Mouse (Mus musculus) neural tube, embryonic 11.5 days (tissue): ENCODE data around the gene Chrd. TPM values are rescaled to one million over a fixed set of nuclear protein-coding genes. Genes with fewer than 3 reads are reported as not detected.
A peak's percentile ranks its signal among the peaks of the same experiment; 100 is the strongest.

Source experiments
- ATAC-seq: fragments of 200-750 bp; cut with Nextera tagmentation; 2 replicates; pipeline ENCODE4 v1.8.0; 2017; ENCODE audit warnings: moderate number of reproducible peaks, mild to moderate bottlenecking, moderate TSS enrichment, moderate library complexity; ENCODE audit not compliant: insufficient read depth, low FRiP score, low TSS enrichment
- DNase-seq: peaks from one replicate; pipeline ENCODE4 v3.0.0-alpha.2; 2015; ENCODE audit warnings: low spot score
- H3K27ac ChIP-seq: fragments of 300-500 bp; sonication (generic); 2 replicates; pipeline ENCODE4 v1.5.1; 2014; ENCODE audit warnings: low read depth, mild to moderate bottlenecking, low read length
- H3K27me3 ChIP-seq: fragments of 300-500 bp; sonication (generic); 2 replicates; pipeline ENCODE4 v1.6.1; 2014; ENCODE audit warnings: mild to moderate bottlenecking, low read length, mixed read lengths; ENCODE audit not compliant: control insufficient read depth, insufficient read depth
- H3K36me3 ChIP-seq: fragments of 300-500 bp; sonication (generic); 2 replicates; pipeline ENCODE4 v1.6.1; 2014; ENCODE audit warnings: mild to moderate bottlenecking, low read length, moderate library complexity, mixed read lengths; ENCODE audit not compliant: control insufficient read depth, insufficient read depth
- H3K4me1 ChIP-seq: fragments of 300-500 bp; sonication (generic); 2 replicates; pipeline ENCODE4 v1.6.1; 2014; ENCODE audit warnings: low read length, mixed read lengths; ENCODE audit not compliant: control insufficient read depth, insufficient read depth
- H3K4me2 ChIP-seq: fragments of 300-500 bp; sonication (generic); 2 replicates; pipeline ENCODE4 v1.6.1; 2014; ENCODE audit warnings: low read depth, mild to moderate bottlenecking, moderate library complexity
- H3K4me3 ChIP-seq: fragments of 300-500 bp; sonication (generic); 2 replicates; pipeline ENCODE4 v1.5.1; 2014; ENCODE audit warnings: low read depth, low read length
- H3K9ac ChIP-seq: fragments of 300-500 bp; sonication (generic); 2 replicates; pipeline ENCODE4 v1.6.1; 2014; ENCODE audit warnings: mild to moderate bottlenecking, low read length
- H3K9me3 ChIP-seq: fragments of 300-500 bp; sonication (generic); 2 replicates; pipeline ENCODE4 v1.6.1; 2016; ENCODE audit warnings: low read length; ENCODE audit not compliant: control insufficient read depth
- WGBS: fragments of 180-500 bp; shearing (Covaris S2); extraction: QIAGEN DNeasy Blood & Tissue Kit; methylation state at CpG from one replicate; pipeline ENCODE4 v1.1.7; 2014; 5-methylcytosine and 5-hydroxymethylcytosine counted together
- polyA plus RNA-seq: library from polyadenylated mRNA; unstranded; fragments of >200 nt; fragmentation: Nextera tagmentation; extraction: Ambion mirVana; gene quantifications from 2 replicates; pipeline ENCODE4 v1.2.1, GENCODE M21; 2014

The Chrd gene
- polyA plus RNA-seq, 1 experiment from 2014 or later, result 3.7 TPM

GRCm38 (mm10) chr16:20735651-20736050, 2.7 kb downstream of the Chrd start:
- H3K36me3 ChIP-seq, result no peaks in the 10 kb centered on the region; the same call in 1 of the 2 replicates
- DNase-seq, result no peak
- no peak for ATAC-seq
- no peak overlapping the region for H3K9ac ChIP-seq
- 92% methylated on average over 5 of the region's 5 CpGs for WGBS
- no peak overlapping the region for H3K4me3 ChIP-seq
- H3K4me1 ChIP-seq, result peaks cover 9% of the 10 kb centered on the region; the same call in 1 of the 2 replicates
- no peak overlapping the region for H3K27ac ChIP-seq
- no peaks in the 10 kb centered on the region for H3K9me3 ChIP-seq
- peaks cover 21% of the 10 kb centered on the region for H3K27me3 ChIP-seq
- H3K4me2 ChIP-seq, result no peak overlapping the region

- H3K27me3 ChIP-seq, result peaks cover 21% of the 10 kb centered on the region
- H3K9ac ChIP-seq, result no peak overlapping the region
- 84% methylated on average over 7 of the region's 7 CpGs for WGBS
- H3K4me2 ChIP-seq, result no peak overlapping the region
- H3K4me3 ChIP-seq, result no peak overlapping the region
- H3K9me3 ChIP-seq, result no peaks in the 10 kb centered on the region
- H3K27ac ChIP-seq, result no peak overlapping the region
- DNase-seq, result no peak
- peaks cover 9% of the 10 kb centered on the region; the same call in 1 of the 2 replicates for H3K4me1 ChIP-seq
- ATAC-seq, result no peak
- no peaks in the 10 kb centered on the region; the same call in 1 of the 2 replicates for H3K36me3 ChIP-seq
These were observed 3.2 kb downstream of the Chrd start for GRCm38 (mm10) chr16:20736168-20736567.

GRCm38 (mm10) chr16:20736823-20737222, 3.9 kb downstream of the Chrd start:
- ATAC-seq, result no peak
- no peak overlapping the region for H3K9ac ChIP-seq

GRCm38 (mm10) chr16:20739845-20740244, 6.9 kb downstream of the Chrd start:
- Histone ChIP-seq H3K36me3 (no peaks in the 10 kb centered on the region), H3K9ac (no peak overlapping the region), H3K4me2 (no peak overlapping the region), H3K4me3 (no peak overlapping the region), H3K9me3 (no peaks in the 10 kb centered on the region), H3K4me1 (no peaks in the 10 kb centered on the region), H3K27me3 (peaks cover 6% of the 10 kb centered on the region), H3K27ac (no peak overlapping the region)
- WGBS, result 86% methylated on average over 9 of the region's 9 CpGs
- no peak for ATAC-seq
- DNase-seq, result no peak

More at GRCm38 (mm10) chr16:20736823-20737222, 3.9 kb downstream of the Chrd start:
- no peak overlapping the region for H3K4me2 ChIP-seq
- H3K9me3 ChIP-seq, result no peaks in the 10 kb centered on the region
- WGBS, result 91% methylated on average over 5 of the region's 5 CpGs
- H3K27me3 ChIP-seq, result peaks cover 21% of the 10 kb centered on the region
- DNase-seq, result no peak
- H3K27ac ChIP-seq, result no peak overlapping the region
- peaks cover 9% of the 10 kb centered on the region; the same call in 1 of the 2 replicates for H3K4me1 ChIP-seq
- no peak overlapping the region for H3K4me3 ChIP-seq
- H3K36me3 ChIP-seq, result no peaks in the 10 kb centered on the region

- ATAC-seq, result no peak
- H3K4me2 ChIP-seq, result no peak overlapping the region
- no peak for DNase-seq
- WGBS, result 83% methylated on average over 6 of the region's 6 CpGs
- H3K9ac ChIP-seq, result no peak overlapping the region
- H3K27ac ChIP-seq, result no peak overlapping the region
- no peak overlapping the region for H3K4me3 ChIP-seq
- H3K36me3 ChIP-seq, result no peaks in the 10 kb centered on the region
- no peaks in the 10 kb centered on the region for H3K27me3 ChIP-seq
- H3K9me3 ChIP-seq, result no peaks in the 10 kb centered on the region
- no peaks in the 10 kb centered on the region for H3K4me1 ChIP-seq
These were observed 13.7 kb downstream of the Chrd start for GRCm38 (mm10) chr16:20746641-20747040.

GRCm38 (mm10) chr16:20750518-20750917, 17.6 kb downstream of the Chrd start:
- 43% methylated on average over 8 of the region's 8 CpGs for WGBS
- H3K27me3 ChIP-seq, result no peaks in the 10 kb centered on the region
- DNase-seq, result no peak
- H3K4me3 ChIP-seq, result no peak overlapping the region
- no peak overlapping the region for H3K9ac ChIP-seq
- ATAC-seq, result no peak
- no peak overlapping the region for H3K4me2 ChIP-seq
- no peak overlapping the region for H3K27ac ChIP-seq
- H3K9me3 ChIP-seq, result no peaks in the 10 kb centered on the region
- no peaks in the 10 kb centered on the region for H3K36me3 ChIP-seq
- no peaks in the 10 kb centered on the region for H3K4me1 ChIP-seq

- no peaks in the 10 kb centered on the region for H3K4me1 ChIP-seq
- no peaks in the 10 kb centered on the region for H3K9me3 ChIP-seq
- no peak overlapping the region for H3K9ac ChIP-seq
- H3K36me3 ChIP-seq, result no peaks in the 10 kb centered on the region
- no peak for DNase-seq
- H3K27me3 ChIP-seq, result no peaks in the 10 kb centered on the region
- ATAC-seq, result no peak
- H3K27ac ChIP-seq, result no peak overlapping the region
- WGBS, result 96% methylated on average over 5 of the region's 5 CpGs
- H3K4me2 ChIP-seq, result no peak overlapping the region
- no peak overlapping the region for H3K4me3 ChIP-seq
These were observed 23.1 kb downstream of the Chrd start for GRCm38 (mm10) chr16:20756052-20756451.

GRCm38 (mm10) chr16:20757385-20757784, 24.5 kb downstream of the Chrd start:
- no peak overlapping the region for H3K9ac ChIP-seq
- H3K4me1 ChIP-seq, result no peaks in the 10 kb centered on the region
- no peak overlapping the region for H3K4me3 ChIP-seq
- H3K27me3 ChIP-seq, result no peaks in the 10 kb centered on the region
- ATAC-seq (no peak), DNase-seq (no peak)
- H3K9me3 ChIP-seq, result no peaks in the 10 kb centered on the region
- H3K4me2 ChIP-seq, result no peak overlapping the region
- WGBS, result 65% methylated on average over 1 of the region's 1 CpGs
- no peak overlapping the region for H3K27ac ChIP-seq
- H3K36me3 ChIP-seq, result no peaks in the 10 kb centered on the region

- no peak overlapping the region for H3K9ac ChIP-seq
- no peak overlapping the region for H3K4me2 ChIP-seq
- H3K9me3 ChIP-seq, result no peaks in the 10 kb centered on the region
- DNase-seq (peak; percentile 45), ATAC-seq (no peak)
- H3K4me1 ChIP-seq, result no peaks in the 10 kb centered on the region
- H3K4me3 ChIP-seq, result no peak overlapping the region
- H3K27me3 ChIP-seq, result no peaks in the 10 kb centered on the region
- H3K36me3 ChIP-seq, result no peaks in the 10 kb centered on the region
- 10% methylated on average over 3 of the region's 3 CpGs for WGBS
- H3K27ac ChIP-seq, result no peak overlapping the region
These were observed 28.8 kb downstream of the Chrd start for GRCm38 (mm10) chr16:20761681-20762080.
